Comparison of ENCODE assay signal across 15 mouse cellular contexts in genomic region chr17:31144040-31145037, GRCm38 (mm10). TPM values are rescaled to one million over a fixed set of nuclear protein-coding genes. Genes with fewer than 3 reads are reported as not detected.
DNase-seq lines count a peak whose midpoint lies in the region; ATAC-seq and TF ChIP-seq lines count a peak whose summit lies in the region.
"Had no signal": no experiment of that assay in that cellular context is flagged by ENCODE, and none has a peak within 500 bp of the region (broad histone marks: within the 10 kb centered on the region; RNA-seq: fewer than 3 reads in every experiment).

Tff2 (minus strand) TSS chr17:31144282.

- H3K4me1 ChIP-seq in lung, postnatal 0 days (ENCODE audit: insufficient read depth, low read depth, low read length) = no peaks in the 10 kb centered on the region
- 0 out of 2 replicates have a peak, but pooled peaks cover 2% of the 10 kb centered on the region for H3K4me1 ChIP-seq in neural tube, embryonic 15.5 days

- no peak for TF ChIP-seq EP300 in lung, postnatal 0 days (IDR thresholded peaks at IDR 0.05)

- TF ChIP-seq CTCF in lung, postnatal 0 days (IDR thresholded peaks at IDR 0.05) = no peak

- no peak within 1 kb of the TSS for H3K9ac ChIP-seq in lung, postnatal 0 days (replicated peaks; ENCODE audit: low read depth)
- no peak within 1 kb of the TSS for H3K9ac ChIP-seq in neural tube, embryonic 15.5 days (replicated peaks)

- ATAC-seq in lung, postnatal 0 days = peak; percentile 72
- no peak for ATAC-seq in neural tube, embryonic 15.5 days (ENCODE audit: low FRiP score)
- ATAC-seq: midbrain, embryonic 16.5 days had no signal

- no peak within 1 kb of the TSS for H3K4me3 ChIP-seq in lung, postnatal 0 days (ENCODE audit: low read depth, low read length)
- H3K4me3 ChIP-seq in neural tube, embryonic 15.5 days (replicated peaks) = no peak within 1 kb of the TSS
- H3K4me3 ChIP-seq: erythroblast, embryonic 14.5 days had no signal

- 47% methylated on average over 15 of the region's 15 CpGs for WGBS in lung, postnatal 0 days
- WGBS in neural tube, embryonic 15.5 days = 58% methylated on average over 15 of the region's 15 CpGs

- H3K36me3 ChIP-seq in lung, postnatal 0 days (ENCODE audit: insufficient read depth, low read length) = no peaks in the 10 kb centered on the region
- no peaks in the 10 kb centered on the region for H3K36me3 ChIP-seq in neural tube, embryonic 15.5 days

- H3K4me2 ChIP-seq in lung, postnatal 0 days (replicated peaks; ENCODE audit: low read depth, low read length) = no peak within 1 kb of the TSS
- no peak within 1 kb of the TSS for H3K4me2 ChIP-seq in neural tube, embryonic 15.5 days

- H3K27me3 ChIP-seq in lung, postnatal 0 days (replicated peaks; ENCODE audit: insufficient read depth, low read length) = no peaks in the 10 kb centered on the region
- no peaks in the 10 kb centered on the region for H3K27me3 ChIP-seq in neural tube, embryonic 15.5 days (replicated peaks)

- H3K9me3 ChIP-seq in lung, postnatal 0 days (ENCODE audit: low read length) = no peaks in the 10 kb centered on the region
- no peaks in the 10 kb centered on the region for H3K9me3 ChIP-seq in neural tube, embryonic 15.5 days (replicated peaks)

- no peak within 1 kb of the TSS for H3K27ac ChIP-seq in lung, postnatal 0 days (ENCODE audit: low read length)
- H3K27ac ChIP-seq in neural tube, embryonic 15.5 days (replicated peaks) = no peak within 1 kb of the TSS

- DNase-seq in kidney, postnatal 25 days = peak; percentile 33 to 54
- DNase-seq in kidney, adult 8-10 months = no peak
- DNase-seq in ES-CJ7 (ENCODE audit: low read depth, low spot score) (peak; percentile 71), NIH3T3 (ENCODE audit: low read depth) (peak; percentile 10)
- peak; percentile 55 for DNase-seq in lung, postnatal 0 days (ENCODE audit: low spot score)
- no peak for DNase-seq in ovary, postnatal 10 days (ENCODE audit: low spot score)
- DNase-seq: adrenal gland, adult 8-10 months; cerebellum, adult 11-12 months; heart, adult 11 months; right cerebral cortex, postnatal 14 days had no signal

RNA-seq across cellular contexts. Expression of gene Tff2, which starts in this region (rescaled TPM):
- polyA plus RNA-seq in lung, postnatal 0 days (2015; fragmentation: Nextera tagmentation; extraction: Ambion mirVana) = 0.21 and 0.68 TPM in 2 replicates
- not detected in 2 replicates for polyA plus RNA-seq in neural tube, embryonic 15.5 days (2015; fragmentation: Nextera tagmentation; extraction: Ambion mirVana)
- polyA plus RNA-seq: cortical plate, adult 2 months; erythroblast, embryonic 14.5 days; frontal cortex, adult 2 months; midbrain, embryonic 16.5 days had no signal

Comparison
In these comparisons a context has a peak if more than half of its experiments do, and no peak if none do; other contexts are left out.
1. DNase-seq: peak in kidney, postnatal 25 days (2 of 2), ES-CJ7 (single experiment) and NIH3T3 (single experiment); none in kidney, adult 8-10 months (0 of 2) and ovary, postnatal 10 days (single experiment).
2. Peak in DNase-seq and ATAC-seq in lung, postnatal 0 days; RNA of the gene not detected or under 1 TPM.